Mouse (Mus musculus) forebrain, postnatal 0 days (tissue): ENCODE measurements around the gene Acoxl. TPM values are rescaled to one million over a fixed set of nuclear protein-coding genes. Genes with fewer than 3 reads are reported as not detected.

Experiments used
- ATAC-seq: fragments of 200-750 bp; cut with Nextera tagmentation; 2 replicates; pipeline ENCODE4 v1.8.0; 2017; ENCODE audit warnings: mild to moderate bottlenecking, moderate library complexity
- DNase-seq: peaks from one replicate; pipeline ENCODE4 v3.0.0-alpha.2; 2015
- H3K27ac ChIP-seq: fragments of 300-500 bp; sonication (generic); 2 replicates; pipeline ENCODE4 v1.5.1; 2014; ENCODE audit warnings: low read depth, mild to moderate bottlenecking, antibody characterized with exemption, low read length, moderate library complexity, mixed read lengths
- H3K27me3 ChIP-seq: fragments of 300-500 bp; sonication (generic); 2 replicates; pipeline ENCODE4 v1.6.1; 2014; ENCODE audit warnings: mild to moderate bottlenecking, low read length, mixed read lengths; ENCODE audit not compliant: insufficient read depth
- H3K36me3 ChIP-seq: fragments of 300-500 bp; sonication (generic); 2 replicates; pipeline ENCODE4 v1.6.1; 2014; ENCODE audit warnings: mild to moderate bottlenecking, moderate library complexity; ENCODE audit not compliant: insufficient read depth
- H3K4me1 ChIP-seq: fragments of 300-500 bp; sonication (generic); 2 replicates; pipeline ENCODE4 v1.6.1; 2014; ENCODE audit warnings: antibody characterized with exemption; ENCODE audit not compliant: insufficient read depth
- H3K4me2 ChIP-seq: fragments of 300-500 bp; sonication (generic); 2 replicates; pipeline ENCODE4 v1.6.1; 2014; ENCODE audit warnings: low read depth, mild to moderate bottlenecking, moderate library complexity
- H3K4me3 ChIP-seq: fragments of 300-500 bp; sonication (generic); 2 replicates; pipeline ENCODE4 v1.5.1; 2014; ENCODE audit warnings: low read depth, low read length, mixed read lengths
- H3K9ac ChIP-seq: fragments of 300-500 bp; sonication (generic); 2 replicates; pipeline ENCODE4 v1.6.1; 2014; ENCODE audit warnings: mild to moderate bottlenecking
- H3K9me3 ChIP-seq: fragments of 300-500 bp; sonication (generic); 2 replicates; pipeline ENCODE4 v1.6.1; 2016; ENCODE audit warnings: low read length
- CTCF ChIP-seq: sonication (generic); IDR thresholded peaks from 2 replicates; pipeline ENCODE4 v1.5.1; 2016; ENCODE audit warnings: antibody characterized with exemption, control low read depth, low read depth
- WGBS: fragments of 180-500 bp; shearing (Covaris S2); extraction: QIAGEN DNeasy Blood & Tissue Kit; methylation state at CpG from one replicate; pipeline ENCODE4 v1.1.7; 2014; 5-methylcytosine and 5-hydroxymethylcytosine counted together
- polyA plus RNA-seq: library from polyadenylated mRNA; unstranded; fragments of >200 nt; fragmentation: Nextera tagmentation; extraction: Ambion mirVana; gene quantifications from 2 replicates; pipeline ENCODE4 v1.2.1, GENCODE M21; 2015
- total RNA-seq: library from RNA; depleted of rRNA; stranded (reverse); fragments of >200 nt; gene quantifications from 2 replicates; pipeline ENCODE4 v1.2.3, GENCODE M21; 2014

Gene Acoxl
- total and polyA plus RNA-seq, 2 experiments from 2014 or later = 0.10 TPM; not detected in 1

DNA sequence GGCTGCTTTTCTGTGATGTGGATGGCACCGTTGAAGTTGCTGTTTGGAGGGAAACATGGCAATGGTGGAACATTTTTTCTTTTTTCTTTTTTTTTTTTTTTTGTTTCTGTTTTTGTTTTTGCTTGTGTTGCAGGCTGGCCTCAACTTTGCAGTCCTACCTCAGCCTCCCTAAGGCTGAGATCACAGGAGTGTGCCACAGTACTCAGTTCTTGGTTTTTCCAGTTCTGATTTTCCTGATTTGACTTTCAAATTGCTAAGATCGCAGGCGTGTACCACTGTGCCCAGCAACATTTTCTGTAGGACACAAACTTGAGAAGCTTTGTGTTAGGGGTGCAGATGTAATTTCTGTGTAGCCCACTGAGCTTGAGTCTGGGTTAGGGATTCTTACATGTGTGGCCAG, 72.9 kb downstream of the Acoxl start:
- 87% methylated on average over 3 of the region's 3 CpGs for WGBS

DNA sequence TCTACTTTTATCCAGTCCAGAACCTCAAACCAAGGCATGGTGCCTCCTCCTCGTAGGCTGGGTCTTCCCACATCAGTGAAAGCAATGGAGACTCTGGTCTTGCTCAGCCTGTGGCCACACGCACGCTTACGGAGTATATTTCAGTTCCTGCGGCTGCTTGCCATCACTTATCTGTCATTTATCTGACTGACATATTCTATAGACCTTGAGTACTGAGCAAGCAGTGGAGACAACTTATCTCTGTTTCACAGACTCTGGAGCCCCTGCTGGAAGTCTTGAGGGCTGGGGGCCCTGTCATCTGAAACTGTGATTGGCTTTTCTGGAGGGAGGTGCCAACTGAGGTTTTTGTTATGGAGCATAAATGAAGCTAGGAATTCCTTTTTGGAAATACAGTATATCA, 75.4 kb downstream of the Acoxl start:
- H3K4me2 ChIP-seq = no peak overlapping the region
- H3K4me3 ChIP-seq = no peak overlapping the region
- no peaks in the 10 kb centered on the region for H3K9me3 ChIP-seq
- TF ChIP-seq CTCF = no peak
- no peaks in the 10 kb centered on the region for H3K27me3 ChIP-seq
- no peak overlapping the region for H3K9ac ChIP-seq
- H3K4me1 ChIP-seq = no peaks in the 10 kb centered on the region
- no peak for ATAC-seq
- WGBS = 90% methylated on average over 5 of the region's 5 CpGs
- no peaks in the 10 kb centered on the region for H3K36me3 ChIP-seq
- H3K27ac ChIP-seq = no peak overlapping the region
- no peak for DNase-seq

More for the DNA sequence above, 72.9 kb downstream of the Acoxl start:
- TF ChIP-seq CTCF = no peak
- DNase-seq = no peak
- H3K4me2 ChIP-seq = no peak overlapping the region
- H3K27me3 ChIP-seq = no peaks in the 10 kb centered on the region
- H3K36me3 ChIP-seq = no peaks in the 10 kb centered on the region
- H3K4me3 ChIP-seq = no peak overlapping the region
- no peak for ATAC-seq
- H3K27ac ChIP-seq = no peak overlapping the region
- H3K4me1 ChIP-seq = no peaks in the 10 kb centered on the region
- H3K9ac ChIP-seq = no peak overlapping the region
- H3K9me3 ChIP-seq = no peaks in the 10 kb centered on the region

DNA sequence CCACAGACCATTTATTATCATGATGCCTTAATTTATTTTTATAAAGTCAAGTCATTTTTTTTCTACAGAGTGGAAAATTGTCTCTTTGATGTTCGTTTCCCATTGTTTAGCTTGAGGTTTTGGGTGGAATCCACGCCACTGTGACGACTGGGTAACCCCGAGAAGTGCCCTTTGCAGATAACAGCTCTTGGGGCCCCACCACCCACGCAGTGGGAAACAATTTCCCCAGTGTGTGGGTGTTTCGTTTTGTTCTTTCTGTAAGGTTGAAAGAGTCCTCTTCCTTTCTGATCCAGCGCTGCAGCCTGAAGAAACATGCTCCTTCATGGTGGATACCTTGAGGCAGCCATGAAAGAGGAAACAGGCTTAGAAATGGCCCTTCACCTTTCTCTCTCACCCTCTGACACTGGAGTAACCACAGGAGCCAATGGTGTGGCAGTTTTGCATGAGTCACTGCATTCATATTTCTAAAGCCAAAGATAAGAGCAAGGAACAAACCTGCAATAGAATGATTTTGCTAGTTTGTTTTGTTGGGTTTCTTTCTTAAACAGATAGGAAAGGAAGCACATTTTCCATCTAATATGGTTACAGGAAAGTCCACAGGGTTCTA, 78.2 kb downstream of the Acoxl start:
- DNase-seq (no peak), ATAC-seq (no peak)
- Histone ChIP-seq H3K9me3 (no peaks in the 10 kb centered on the region), H3K4me1 (no peaks in the 10 kb centered on the region), H3K4me2 (no peak overlapping the region), H3K4me3 (no peak overlapping the region), H3K9ac (no peak overlapping the region), H3K27ac (no peak overlapping the region), H3K27me3 (no peaks in the 10 kb centered on the region), H3K36me3 (no peaks in the 10 kb centered on the region)
- no peak for TF ChIP-seq CTCF
- WGBS = 74% methylated on average over 7 of the region's 7 CpGs

DNA sequence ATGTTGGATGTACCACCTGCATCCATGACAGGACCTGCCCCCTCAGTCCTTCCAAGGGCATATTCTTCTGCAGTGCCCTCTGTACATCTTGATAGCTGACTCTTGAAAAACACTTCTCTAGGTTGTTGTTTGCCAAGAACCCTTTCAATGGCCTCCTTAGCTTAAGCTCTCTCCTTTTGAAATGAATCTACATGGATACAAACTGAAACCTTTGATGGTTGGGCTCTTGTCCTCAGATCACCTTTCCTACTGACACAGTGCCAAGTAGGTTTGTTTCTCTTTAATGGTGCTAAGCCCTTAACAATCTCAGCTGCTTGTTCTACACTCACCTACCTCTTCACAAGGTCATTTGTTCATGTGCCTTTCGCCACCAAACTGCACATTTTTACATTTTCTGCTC, 81.1 kb downstream of the Acoxl start:
- no peak overlapping the region for H3K4me3 ChIP-seq
- H3K9me3 ChIP-seq = no peaks in the 10 kb centered on the region
- no peak for ATAC-seq
- DNase-seq = no peak
- no peaks in the 10 kb centered on the region for H3K27me3 ChIP-seq
- TF ChIP-seq CTCF = no peak
- H3K9ac ChIP-seq = no peak overlapping the region
- H3K36me3 ChIP-seq = no peaks in the 10 kb centered on the region
- no peaks in the 10 kb centered on the region for H3K4me1 ChIP-seq
- no peak overlapping the region for H3K4me2 ChIP-seq
- no peak overlapping the region for H3K27ac ChIP-seq
- 81% methylated on average over 1 of the region's 1 CpGs for WGBS

DNA sequence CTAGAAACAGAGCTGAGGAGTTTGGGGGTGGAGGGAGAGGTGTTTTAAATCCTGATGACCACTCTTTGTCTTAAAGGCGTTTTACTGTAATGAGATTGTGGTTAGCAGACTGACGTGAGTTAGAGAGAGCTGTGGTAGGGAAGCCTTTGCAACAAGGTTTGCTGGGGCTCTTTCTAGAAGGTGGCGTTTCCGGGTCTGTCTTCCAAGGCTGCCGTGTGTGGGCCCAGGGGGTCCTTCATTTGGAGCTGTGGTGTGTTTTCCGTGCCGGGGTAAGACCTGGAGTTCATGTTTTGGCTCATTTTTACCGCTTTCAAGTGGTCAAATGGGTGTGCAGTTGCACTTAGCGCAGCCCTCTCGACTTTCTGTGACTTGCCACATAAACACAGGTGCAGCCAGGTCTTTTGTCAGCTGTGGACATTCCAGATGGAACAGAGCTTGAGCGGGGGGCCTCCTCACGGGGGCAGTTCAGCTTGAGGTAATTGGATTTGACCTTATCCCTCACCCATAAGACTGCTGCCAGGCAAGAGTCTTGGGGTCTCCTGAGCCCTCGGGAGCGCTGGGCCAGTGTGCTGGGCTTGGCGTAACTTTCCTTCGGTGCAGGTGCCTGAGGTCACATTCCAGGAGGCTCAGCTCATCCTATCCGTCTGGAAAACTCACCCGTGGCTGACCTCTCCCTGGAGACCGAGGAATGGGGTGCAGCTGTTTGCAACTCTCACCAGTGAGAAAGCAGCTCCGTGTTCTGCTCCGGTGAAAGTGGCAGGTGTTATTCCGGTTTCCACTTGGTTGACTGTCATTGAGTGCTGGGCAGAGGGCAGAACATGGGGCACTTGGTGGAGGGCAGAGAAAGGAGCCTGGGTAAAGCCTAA, 83.6 kb downstream of the Acoxl start:
- no peak for ATAC-seq
- Histone ChIP-seq H3K9ac (no peak overlapping the region), H3K36me3 (no peaks in the 10 kb centered on the region), H3K9me3 (no peaks in the 10 kb centered on the region), H3K4me3 (no peak overlapping the region), H3K4me1 (no peaks in the 10 kb centered on the region), H3K27me3 (no peaks in the 10 kb centered on the region), H3K4me2 (no peak overlapping the region), H3K27ac (no peak overlapping the region)
- WGBS = 66% methylated on average over 22 of the region's 22 CpGs
- no peak for DNase-seq
- no peak for TF ChIP-seq CTCF

DNA sequence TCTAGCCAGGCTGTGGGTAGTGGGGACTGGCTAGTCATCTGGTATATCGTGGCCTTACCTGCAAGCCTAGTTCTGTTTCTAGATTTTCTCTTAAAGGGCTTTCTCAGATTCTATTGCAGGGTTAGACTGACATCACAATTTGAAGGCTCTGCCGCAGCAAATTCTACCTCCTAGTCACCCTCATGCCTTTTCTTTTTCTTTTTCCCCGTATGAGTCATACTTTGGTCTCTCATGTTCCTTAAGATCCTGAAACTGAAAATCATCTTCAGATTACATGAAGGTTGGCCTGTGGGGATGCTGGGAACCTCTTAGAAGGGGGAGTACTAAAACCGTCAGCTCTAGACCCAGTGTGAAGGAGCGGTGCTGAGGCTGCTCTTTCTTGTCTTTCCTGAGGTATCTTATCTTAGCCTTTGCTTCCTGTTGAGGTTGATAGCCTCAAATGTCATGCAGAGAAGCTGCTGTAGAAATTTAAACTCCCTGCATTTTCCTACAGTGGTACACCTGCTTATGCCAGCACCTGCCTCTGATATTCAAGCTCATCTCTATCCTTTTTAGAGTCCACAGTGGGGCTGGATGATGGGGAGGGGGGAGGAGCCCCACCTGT, 84.5 kb downstream of the Acoxl start:
- Histone ChIP-seq H3K36me3 (no peaks in the 10 kb centered on the region), H3K27ac (no peak overlapping the region; the same call in 1 of the 2 replicates), H3K4me1 (no peaks in the 10 kb centered on the region), H3K4me2 (no peak overlapping the region), H3K9me3 (no peaks in the 10 kb centered on the region), H3K9ac (no peak overlapping the region), H3K4me3 (no peak overlapping the region), H3K27me3 (no peaks in the 10 kb centered on the region)
- TF ChIP-seq CTCF = no peak
- DNase-seq = no peak
- no peak for ATAC-seq
- 78% methylated on average over 5 of the region's 5 CpGs for WGBS
